Mouse (Mus musculus) urinary bladder, adult 18-20 months (tissue): ENCODE results near the gene Nop2.

Experiments
- DNase-seq, 2 experiments: peaks; one replicate each; pipeline ENCODE4 v3.0.0; 2022; ENCODE audit warnings: low spot score in 2 of 2, mixed read lengths in 2 of 2

Nop2 gene

DNA sequence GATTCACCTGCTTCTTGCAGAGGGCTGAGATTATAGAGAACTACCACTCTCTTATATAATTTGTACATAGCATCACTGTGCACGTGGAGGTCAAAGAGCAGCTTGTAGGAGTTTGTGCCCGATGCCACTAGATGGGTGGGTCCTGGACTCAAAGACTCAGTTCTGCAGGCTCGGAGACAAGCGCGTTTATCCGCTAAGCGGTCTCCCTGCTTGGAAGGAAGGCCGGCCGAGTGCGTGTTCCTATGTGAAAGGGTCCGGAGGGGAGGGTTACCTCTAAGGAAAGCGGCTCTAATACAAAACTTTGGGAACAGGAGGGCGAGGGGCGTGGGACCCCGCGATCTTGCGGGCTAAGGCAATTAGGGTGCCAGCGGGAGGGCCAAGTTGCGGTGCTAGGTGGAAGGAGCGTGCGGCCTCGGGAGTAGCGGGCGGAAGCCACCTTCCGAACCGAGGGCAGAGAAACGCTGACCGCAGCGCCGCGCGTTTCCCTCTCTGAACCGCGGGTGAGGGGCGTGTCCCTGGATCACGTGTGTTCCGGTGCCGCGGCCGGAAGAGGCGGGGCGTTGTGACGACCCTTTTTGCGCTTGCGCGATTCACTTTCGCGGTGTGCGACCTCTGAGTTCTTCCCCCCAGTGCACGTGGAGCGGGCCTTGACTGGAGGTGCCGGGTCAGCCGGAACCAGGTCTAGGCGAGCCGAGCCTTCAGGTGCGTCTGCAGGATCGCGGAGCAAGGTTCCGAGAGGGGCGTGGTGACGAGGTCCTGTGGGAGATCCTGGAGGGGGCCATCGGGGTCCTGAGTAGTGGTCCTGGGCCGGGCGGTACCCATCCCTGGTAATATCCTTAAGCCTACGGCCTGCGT is at the start of gene Nop2:
Nop2 (plus strand) TSS at position 608 of the 855 bp plus-strand sequence.
- peak; percentile 77 to 81 for DNase-seq

DNA sequence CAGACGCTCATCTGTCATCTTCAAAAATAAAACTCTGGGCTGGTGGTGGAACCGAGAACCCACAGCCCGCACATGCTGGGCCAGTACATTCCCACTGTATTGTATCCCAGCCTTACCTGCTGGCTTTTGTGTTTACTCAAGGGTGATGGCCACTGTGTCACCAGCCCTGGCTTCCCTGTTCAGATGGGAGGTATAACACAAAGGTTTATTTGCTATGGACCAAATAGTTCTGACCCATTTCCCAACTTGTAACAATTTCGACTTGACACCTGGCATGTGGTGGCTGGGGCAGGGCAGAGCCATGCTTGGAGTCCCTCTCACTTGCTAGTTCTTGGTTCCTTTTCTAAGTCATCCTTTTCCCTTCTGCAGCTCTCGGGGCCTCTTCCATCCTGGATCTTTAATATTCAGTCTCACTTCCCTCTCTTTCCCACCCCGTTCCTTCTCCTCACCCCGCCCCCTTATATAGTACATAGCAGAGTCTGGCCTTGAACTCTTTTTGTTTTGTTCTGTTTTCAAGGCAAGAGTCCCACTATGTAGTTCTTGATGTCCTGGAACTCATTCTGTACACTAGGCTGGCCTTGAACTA is 48.8 kb upstream of the Nop2 start:
- no peak for DNase-seq

- no peak for DNase-seq
These were observed 47.3 kb upstream of the Nop2 start for GRCm38 (mm10) chr6:125084424-125084823.

GRCm38 (mm10) chr6:125087937-125088336 is 43.8 kb upstream of the Nop2 start:
- DNase-seq = no peak

DNA sequence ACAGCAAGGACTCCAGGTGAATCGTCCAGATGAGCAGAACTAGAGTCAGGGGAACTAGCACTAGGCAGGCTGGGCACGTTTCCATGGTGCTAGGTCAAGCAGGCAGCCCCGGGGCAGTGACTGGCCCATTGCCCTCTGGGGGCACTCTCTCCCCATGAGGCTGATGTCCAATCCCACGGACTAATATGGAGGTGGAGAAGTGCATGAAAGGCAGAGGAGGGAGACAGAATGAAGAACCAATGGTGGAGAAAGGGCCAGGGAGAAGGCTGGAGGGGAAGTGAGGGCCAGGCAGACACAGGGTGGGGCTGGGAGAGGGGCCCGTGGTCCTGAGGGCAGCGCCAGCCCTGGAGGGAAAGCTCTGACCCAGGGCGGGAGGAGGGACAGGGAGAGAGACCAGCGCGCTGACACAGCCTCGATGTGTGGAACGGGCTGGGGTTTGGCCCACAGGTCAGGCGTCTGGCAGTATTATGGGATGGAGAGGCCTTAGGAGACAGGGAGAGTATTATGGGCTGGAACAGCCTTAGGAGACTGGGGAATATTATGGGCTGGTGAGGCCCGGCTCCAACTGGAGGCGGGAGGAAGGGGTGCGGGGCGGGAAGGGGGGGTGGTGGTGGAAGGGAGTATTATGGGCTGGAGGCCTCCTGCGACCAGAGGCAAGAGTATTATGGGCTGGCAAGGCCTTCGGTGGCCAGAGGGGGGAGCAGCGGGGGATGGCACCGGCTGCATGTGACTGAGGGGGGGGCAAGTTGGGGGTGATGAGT is 43.0 kb upstream of the Nop2 start:
- DNase-seq = peak; percentile 50 to 65

GRCm38 (mm10) chr6:125089521-125090321 is 42.0 kb upstream of the Nop2 start:
- DNase-seq = peak; percentile 46 to 81

DNA sequence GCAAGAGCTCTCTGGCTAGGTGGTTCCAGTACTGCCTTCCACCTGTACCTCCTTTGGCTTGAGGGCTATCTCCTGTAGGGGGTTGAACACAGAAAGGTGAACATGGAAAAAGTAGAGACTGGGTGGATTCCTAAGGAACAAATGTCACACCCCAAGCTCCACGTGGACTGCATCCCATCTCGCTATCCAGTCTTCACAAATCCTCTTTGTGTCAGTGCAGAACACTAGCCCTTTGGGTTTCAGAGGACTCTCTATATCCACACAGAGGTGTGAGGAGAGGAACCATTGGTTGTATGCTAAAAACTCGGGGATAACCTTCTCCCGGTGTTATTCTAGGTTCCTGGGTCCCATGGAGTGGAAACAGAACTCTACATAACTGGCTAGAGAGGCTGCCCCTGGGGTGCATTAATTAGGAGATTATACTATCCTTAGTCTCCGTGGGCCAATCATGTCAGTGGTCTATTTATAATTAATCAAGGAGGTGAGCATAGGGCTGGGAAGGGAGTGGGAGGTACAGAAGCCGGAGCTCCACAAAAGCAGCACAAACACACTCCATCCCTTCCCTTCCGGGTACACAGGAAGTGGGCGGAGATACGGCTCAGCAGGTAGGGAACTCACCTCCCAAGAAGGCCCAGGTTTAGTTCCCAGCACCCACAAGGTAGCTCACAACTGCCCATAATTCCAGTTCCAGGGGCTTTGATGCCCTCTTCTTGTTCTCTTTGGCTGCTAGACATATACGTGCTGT is 41.2 kb upstream of the Nop2 start:
- DNase-seq = no peak

DNA sequence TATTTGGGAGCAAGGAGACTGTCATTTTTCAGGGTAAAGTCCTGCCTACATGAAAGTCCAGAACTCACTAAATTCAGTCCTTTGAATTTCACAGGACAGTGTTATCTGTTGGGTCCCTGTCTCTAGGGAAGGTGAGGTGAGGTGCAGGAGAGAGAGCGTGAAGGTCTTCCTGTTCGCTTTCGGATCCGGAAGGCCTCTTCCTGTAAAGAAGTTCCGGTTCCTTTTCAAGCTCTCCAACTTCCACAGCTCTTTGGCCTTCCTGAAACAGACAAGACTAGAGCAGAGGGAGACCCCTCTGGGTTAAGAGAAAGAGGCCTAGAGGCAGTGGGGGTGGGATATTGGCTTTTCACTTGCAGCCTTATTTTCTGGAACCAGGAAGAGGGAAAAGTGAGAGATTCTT is 39.3 kb upstream of the Nop2 start:
- no peak for DNase-seq

DNA sequence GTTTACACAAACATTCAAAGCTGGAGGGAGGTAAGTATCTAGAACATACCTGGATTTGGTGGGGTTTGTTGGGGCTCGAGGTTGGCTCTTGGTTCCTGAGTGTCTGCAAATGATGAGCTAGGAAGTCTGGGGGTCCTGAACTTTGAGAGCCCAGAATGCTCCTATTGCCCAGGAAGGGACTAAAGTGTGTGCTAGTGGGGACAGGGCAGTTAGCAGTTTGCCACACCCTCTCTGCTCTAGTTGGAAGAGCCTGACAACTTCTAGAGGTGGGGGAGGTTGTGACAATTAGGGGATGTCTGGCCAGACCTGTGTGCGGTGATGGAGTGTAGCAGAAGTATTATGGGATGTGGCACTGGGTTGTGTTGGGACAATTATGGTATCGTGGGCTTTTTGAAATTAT is 36.9 kb upstream of the Nop2 start:
- DNase-seq = no peak

- DNase-seq = peak; percentile 87 to 89
These were observed 36.1 kb upstream of the Nop2 start, which contains the start of gene Chd4 for GRCm38 (mm10) chr6:125095391-125096278. TSS of gene Chd4 (plus strand) at chr6:125095981.

DNA sequence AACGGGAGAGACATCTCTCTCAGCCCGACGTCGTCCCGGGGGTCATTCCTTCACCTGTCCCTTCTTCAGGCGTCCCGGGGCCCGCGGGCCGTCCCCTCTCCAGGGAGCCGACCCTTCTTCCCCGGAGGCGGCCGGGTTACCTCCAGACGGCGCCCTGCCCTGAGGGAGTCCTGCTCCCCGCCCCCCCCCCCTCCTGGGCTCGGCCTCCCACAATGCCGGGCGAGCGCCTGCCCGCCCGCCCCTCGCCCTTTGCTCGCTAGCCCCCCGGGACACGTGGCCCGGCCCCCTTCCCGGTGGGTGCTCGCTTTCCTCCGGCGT is 35.5 kb upstream of the Nop2 start:
- DNase-seq = no peak

- DNase-seq = peak; percentile 30 to 43
These were observed 34.9 kb upstream of the Nop2 start for GRCm38 (mm10) chr6:125096597-125097345.

- DNase-seq = peak in 1 of 2 experiments; percentile 26
These were observed 34.4 kb upstream of the Nop2 start for GRCm38 (mm10) chr6:125097346-125097689.

DNA sequence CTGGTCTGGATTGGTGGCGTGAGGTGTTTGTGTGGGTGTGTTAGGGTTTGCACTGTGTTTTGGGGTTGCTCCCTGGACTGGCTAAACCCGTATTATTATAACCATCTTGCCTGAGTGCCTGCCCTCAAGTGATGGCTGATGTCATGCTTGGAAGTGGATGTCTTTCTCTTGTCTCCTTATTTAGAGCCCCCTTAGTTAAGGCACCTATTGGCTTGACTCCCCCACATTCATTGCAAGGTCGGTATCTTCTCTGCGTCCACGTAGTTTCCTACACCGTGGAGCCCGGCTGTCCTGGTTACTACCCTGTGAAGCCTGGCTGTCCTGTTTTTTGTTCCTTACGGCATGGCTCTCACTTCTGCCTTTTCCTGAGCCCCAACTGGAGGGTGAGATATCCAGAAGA is 33.8 kb upstream of the Nop2 start:
- no peak for DNase-seq

DNA sequence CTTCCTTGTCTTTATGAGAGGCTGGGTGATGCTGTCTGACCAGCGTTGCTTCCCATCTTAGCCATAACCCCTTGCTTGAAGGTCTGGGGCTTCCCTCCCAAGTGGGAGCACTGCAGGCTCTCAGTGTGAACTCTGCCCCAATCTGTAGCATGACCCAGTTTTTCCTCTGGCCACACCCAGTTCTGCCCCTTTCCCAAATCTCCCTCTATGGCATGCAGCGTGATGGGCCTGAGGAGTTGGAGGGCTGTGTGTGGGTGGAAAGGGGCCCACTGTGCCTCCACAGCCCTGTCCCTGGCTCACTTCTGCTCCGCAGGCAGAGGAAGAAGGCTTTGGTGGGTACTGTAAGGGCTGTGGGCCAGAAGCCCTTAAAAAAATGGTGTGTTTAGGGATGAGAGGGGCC is 33.2 kb upstream of the Nop2 start:
- DNase-seq = no peak

GRCm38 (mm10) chr6:125099421-125099971 is 32.2 kb upstream of the Nop2 start:
- DNase-seq = no peak

DNA sequence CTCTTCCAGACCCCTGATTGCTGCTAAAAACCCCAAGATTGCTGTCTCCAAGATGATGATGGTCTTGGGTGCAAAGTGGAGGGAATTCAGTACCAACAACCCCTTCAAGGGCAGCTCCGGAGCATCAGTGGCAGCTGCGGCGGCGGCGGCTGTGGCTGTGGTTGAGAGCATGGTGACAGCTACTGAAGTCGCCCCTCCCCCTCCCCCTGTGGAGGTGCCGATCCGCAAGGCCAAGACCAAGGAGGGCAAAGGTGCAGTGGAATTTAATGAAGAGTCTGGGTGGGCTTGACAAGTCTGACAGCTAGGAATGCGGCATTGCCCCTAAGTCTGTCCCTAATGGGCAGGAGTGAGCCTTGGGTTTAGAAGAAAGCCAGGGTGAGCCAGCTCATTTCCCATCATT is 30.3 kb upstream of the Nop2 start:
- no peak for DNase-seq

- no peak for DNase-seq
These were observed 27.5 kb upstream of the Nop2 start for GRCm38 (mm10) chr6:125104223-125104622.

DNA sequence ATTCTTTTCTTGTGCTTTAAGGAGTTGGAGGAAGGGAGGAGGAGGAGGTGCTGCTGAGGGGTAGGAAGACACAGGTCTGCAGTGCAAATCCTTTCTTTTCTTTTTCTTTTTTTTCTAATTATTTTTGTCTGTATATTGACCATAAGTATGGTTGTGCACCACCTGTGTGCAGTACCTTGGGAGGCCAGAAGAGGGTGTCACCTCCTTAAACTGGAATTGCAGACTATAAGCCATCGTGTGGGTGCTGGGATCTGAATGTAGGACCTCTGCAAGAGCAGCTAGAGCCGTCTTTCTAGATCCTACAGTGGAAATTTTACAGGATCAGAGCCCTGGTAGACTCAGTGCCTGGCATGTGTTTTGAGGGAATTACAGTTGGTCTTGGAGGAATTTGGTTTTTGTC is 24.0 kb upstream of the Nop2 start:
- no peak for DNase-seq
